In genomic region chr7:142931028-142931427, GRCm38 (mm10) we compare ENCODE assay signal across 15 mouse cellular contexts. TPM values are rescaled to one million over a fixed set of nuclear protein-coding genes. Genes with fewer than 3 reads are reported as not detected.
A peak's percentile ranks its signal among the peaks of the same experiment; 100 is the strongest.
DNase-seq lines count a peak whose midpoint lies in the region; ATAC-seq and TF ChIP-seq lines count a peak whose summit lies in the region.
"Had no signal": no experiment of that assay in that cellular context is flagged by ENCODE, and none has a peak within 500 bp of the region (broad histone marks: within the 10 kb centered on the region; RNA-seq: fewer than 3 reads in every experiment).

Th (minus strand) TSS chr7:142931128.

- H3K36me3 ChIP-seq in lung, embryonic 14.5 days (ENCODE audit: insufficient read depth), result no peaks in the 10 kb centered on the region
- no peaks in the 10 kb centered on the region for H3K36me3 ChIP-seq in hindbrain, postnatal 0 days (ENCODE audit: insufficient read depth, low read length)
- no peaks in the 10 kb centered on the region for H3K36me3 ChIP-seq in neural tube, embryonic 15.5 days
- H3K36me3 ChIP-seq: embryonic facial prominence, embryonic 10.5 days; limb, embryonic 13.5 days had no signal

- intact Hi-C loops in heart, postnatal 36 days (cut with DNase I), result no loop called here

- H3K9me3 ChIP-seq in lung, embryonic 14.5 days (ENCODE audit: low read depth, low read length), result no peaks in the 10 kb centered on the region
- H3K9me3 ChIP-seq in hindbrain, postnatal 0 days (ENCODE audit: low read length), result no peaks in the 10 kb centered on the region
- H3K9me3 ChIP-seq in neural tube, embryonic 15.5 days (replicated peaks), result no peaks in the 10 kb centered on the region
- H3K9me3 ChIP-seq: embryonic facial prominence, embryonic 10.5 days; limb, embryonic 13.5 days had no signal

- H3K4me1 ChIP-seq in lung, embryonic 14.5 days (ENCODE audit: insufficient read depth), result no peaks in the 10 kb centered on the region
- H3K4me1 ChIP-seq in hindbrain, postnatal 0 days (ENCODE audit: insufficient read depth, low read length), result no peaks in the 10 kb centered on the region
- no peaks in the 10 kb centered on the region for H3K4me1 ChIP-seq in neural tube, embryonic 15.5 days
- H3K4me1 ChIP-seq: embryonic facial prominence, embryonic 10.5 days; limb, embryonic 13.5 days had no signal

- DNase-seq in lung, embryonic 14.5 days, result no peak
- DNase-seq in lung, postnatal 14 days, result no peak
- no peak for DNase-seq in adrenal gland, postnatal 36 days
- no peak for DNase-seq in hindbrain, postnatal 0 days (ENCODE audit: low spot score)
- DNase-seq in heart, postnatal 36 days, result no peak
- DNase-seq: cerebellum, postnatal 14 days; kidney, postnatal 25 days; lung, adult 18-20 months; thymus, postnatal 4 days had no signal

- H3K27ac ChIP-seq in lung, embryonic 14.5 days (ENCODE audit: low read depth), result peak within 1 kb of the TSS; percentile 73; the same call in 1 of the 2 replicates
- H3K27ac ChIP-seq in hindbrain, postnatal 0 days, result no peak within 1 kb of the TSS
- no peak within 1 kb of the TSS for H3K27ac ChIP-seq in neural tube, embryonic 15.5 days (replicated peaks)
- H3K27ac ChIP-seq: embryonic facial prominence, embryonic 10.5 days; limb, embryonic 13.5 days had no signal

- 80% methylated on average over 3 of the region's 3 CpGs for WGBS in lung, embryonic 14.5 days
- 92% methylated on average over 3 of the region's 3 CpGs for WGBS in hindbrain, postnatal 0 days
- WGBS in neural tube, embryonic 15.5 days, result 90% methylated on average over 3 of the region's 3 CpGs

- ATAC-seq in lung, embryonic 14.5 days (ENCODE audit: insufficient read depth), result no peak
- ATAC-seq in hindbrain, postnatal 0 days, result no peak
- no peak for ATAC-seq in neural tube, embryonic 15.5 days (ENCODE audit: low FRiP score)
- no peak for ATAC-seq in megakaryocyte-erythroid progenitor cell, adult 5-6 weeks (replicated peaks; ENCODE audit: low FRiP score, low TSS enrichment, poor library complexity, severe bottlenecking)

- no peak within 1 kb of the TSS for H3K4me3 ChIP-seq in lung, embryonic 14.5 days (ENCODE audit: low read depth, low read length)
- H3K4me3 ChIP-seq in hindbrain, postnatal 0 days (ENCODE audit: low read length), result no peak within 1 kb of the TSS
- H3K4me3 ChIP-seq in neural tube, embryonic 15.5 days (replicated peaks), result no peak within 1 kb of the TSS
- H3K4me3 ChIP-seq: embryonic facial prominence, embryonic 10.5 days; limb, embryonic 13.5 days had no signal

- H3K9ac ChIP-seq in lung, embryonic 14.5 days, result no peak within 1 kb of the TSS
- H3K9ac ChIP-seq in hindbrain, postnatal 0 days (replicated peaks; ENCODE audit: low read length), result no peak within 1 kb of the TSS
- H3K9ac ChIP-seq in neural tube, embryonic 15.5 days (replicated peaks), result no peak within 1 kb of the TSS
- H3K9ac ChIP-seq: limb, embryonic 13.5 days had no signal

- no peaks in the 10 kb centered on the region for H3K27me3 ChIP-seq in lung, embryonic 14.5 days (ENCODE audit: insufficient read depth, low read length)
- no peaks in the 10 kb centered on the region for H3K27me3 ChIP-seq in hindbrain, postnatal 0 days (ENCODE audit: insufficient read depth, low read length)
- no peaks in the 10 kb centered on the region for H3K27me3 ChIP-seq in neural tube, embryonic 15.5 days (replicated peaks)
- H3K27me3 ChIP-seq: limb, embryonic 13.5 days had no signal

- H3K4me2 ChIP-seq in lung, embryonic 14.5 days, result no peak within 1 kb of the TSS
- H3K4me2 ChIP-seq in hindbrain, postnatal 0 days (ENCODE audit: low read depth, low read length), result no peak within 1 kb of the TSS
- no peak within 1 kb of the TSS for H3K4me2 ChIP-seq in neural tube, embryonic 15.5 days
- H3K4me2 ChIP-seq: heart, embryonic 11.5 days; limb, embryonic 13.5 days had no signal

- TF ChIP-seq CTCF in lung, embryonic 14.5 days (IDR thresholded peaks at IDR 0.05; ENCODE audit: low read depth), result no peak
- TF ChIP-seq CTCF in hindbrain, postnatal 0 days (IDR thresholded peaks at IDR 0.05; ENCODE audit: low read depth), result no peak

RNA-seq across cellular contexts. Expression of gene Th, which starts in this region (rescaled TPM):
- 0.55 and 0.84 TPM in 2 replicates for polyA plus RNA-seq in lung, embryonic 14.5 days (2014; fragmentation: Nextera tagmentation; extraction: Ambion mirVana)
- 100 to 1,000 TPM; 461 to 696 TPM for total RNA-seq in adrenal gland, postnatal 36 days (2021)
- total RNA-seq in hindbrain, postnatal 0 days (2014; rRNA removed), result 12.0 and 13.9 TPM in 2 replicates
- 11.8 and 13.3 TPM in 2 replicates for polyA plus RNA-seq in hindbrain, postnatal 0 days (2015; fragmentation: Nextera tagmentation; extraction: Ambion mirVana)
- 8.6 and 10.4 TPM in 2 replicates for polyA plus RNA-seq in neural tube, embryonic 15.5 days (2015; fragmentation: Nextera tagmentation; extraction: Ambion mirVana)
- total RNA-seq in heart, postnatal 36 days (2021), result not detected
- not detected in 2 replicates for total RNA-seq in megakaryocyte-erythroid progenitor cell, adult 5-6 weeks (2014; fragmentation: Nextera tagmentation)
- total RNA-seq in megakaryocyte-erythroid progenitor cell, adult 5-6 weeks (2017), result not detected in 2 replicates
- total RNA-seq: monocyte, adult 5-6 weeks had no signal

Comparison
In these comparisons a context has a peak if more than half of its experiments do, and no peak if none do; other contexts are left out.
1. RNA of gene Th (total RNA-seq): 461 to 696 TPM in adrenal gland, postnatal 36 days; 12.0 to 13.9 TPM in hindbrain, postnatal 0 days, not detected in heart, postnatal 36 days and not detected in megakaryocyte-erythroid progenitor cell, adult 5-6 weeks; every median in the first group is over 10 times any median in the second.